Mouse (Mus musculus) olfactory bulb, adult 2 months (tissue): ENCODE data around the gene Exosc6.

ENCODE experiments used
- CTCF ChIP-seq: fragments of 200-500 bp; IDR thresholded peaks from 2 replicates; pipeline ENCODE4 v1.5.1; 2012; ENCODE audit warnings: low read depth, mild to moderate bottlenecking, low read length, moderate library complexity; ENCODE audit not compliant: insufficient read depth
- POLR2A ChIP-seq: fragments of 200-500 bp; IDR thresholded peaks from 2 replicates; pipeline ENCODE4 v1.6.1; 2012; ENCODE audit warnings: mild to moderate bottlenecking, low read depth, low read length, moderate library complexity; ENCODE audit not compliant: insufficient read depth

GRCm38 (mm10) chr8:111062893-111063292, 6.8 kb downstream of the Exosc6 start:
- TF ChIP-seq CTCF (no peak), POLR2A (no peak)
